Mouse (Mus musculus): ENCODE results near the gene Elane. TPM values are rescaled to one million over a fixed set of nuclear protein-coding genes. Genes with fewer than 3 reads are reported as not detected.

Gene Elane
- 0.24 and 1.7 TPM in 2 replicates for polyA plus RNA-seq (2015; fragmentation: Nextera tagmentation; extraction: Ambion mirVana)

GRCm38 (mm10) chr10:79886054-79886453, at the start of gene Elane:
Gene Elane, plus strand, starts transcription at chr10:79886247.

DNA sequence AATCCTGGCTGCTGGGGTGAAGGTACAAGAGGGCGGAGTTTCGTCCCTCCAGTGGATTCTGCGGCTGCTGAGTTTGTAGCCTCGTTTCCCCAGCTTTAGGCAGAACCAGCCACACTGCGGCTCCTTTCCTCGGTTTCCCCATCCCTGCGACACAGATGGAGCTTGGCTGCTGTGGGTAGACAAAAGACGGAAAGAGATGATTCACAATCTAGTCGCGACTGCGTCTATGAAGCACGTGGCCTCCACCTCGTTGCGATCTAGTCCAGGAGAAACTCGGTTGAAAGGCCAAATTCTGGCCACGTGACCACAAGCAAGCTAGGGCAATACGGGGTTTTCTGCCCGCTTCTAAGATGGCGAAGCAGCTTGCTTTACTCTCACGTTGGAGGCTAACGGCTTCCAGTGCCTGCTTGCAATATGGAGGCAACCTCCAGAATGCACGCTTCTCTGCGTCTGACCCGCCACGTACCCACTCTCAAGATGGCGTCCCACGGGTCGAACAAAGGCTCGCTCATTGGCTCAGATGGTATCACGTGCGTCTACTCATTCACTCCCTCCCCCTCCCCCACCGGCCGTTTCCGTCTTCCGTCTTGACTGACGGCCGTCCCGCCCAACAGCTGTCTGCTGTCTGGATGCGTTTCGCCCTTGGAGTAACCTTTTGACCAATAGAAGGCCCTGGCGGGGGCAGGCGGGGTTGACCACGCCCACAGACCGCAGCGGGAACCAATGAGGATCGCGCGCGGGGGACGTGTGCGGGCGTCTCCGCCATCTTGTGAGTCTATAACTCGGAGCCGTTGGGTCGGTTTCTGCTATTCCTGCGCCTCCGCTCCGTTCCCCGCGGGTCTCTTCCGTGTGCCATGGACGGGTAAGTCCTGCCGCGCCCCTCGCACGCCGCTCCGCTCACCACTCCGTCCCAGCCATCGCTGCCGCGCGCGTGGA, 31.9 kb upstream of the Elane start, which contains the start of gene Ptbp1:
TSS of gene Ptbp1 (plus strand) at position 568 of the 936 bp plus-strand sequence.

DNA sequence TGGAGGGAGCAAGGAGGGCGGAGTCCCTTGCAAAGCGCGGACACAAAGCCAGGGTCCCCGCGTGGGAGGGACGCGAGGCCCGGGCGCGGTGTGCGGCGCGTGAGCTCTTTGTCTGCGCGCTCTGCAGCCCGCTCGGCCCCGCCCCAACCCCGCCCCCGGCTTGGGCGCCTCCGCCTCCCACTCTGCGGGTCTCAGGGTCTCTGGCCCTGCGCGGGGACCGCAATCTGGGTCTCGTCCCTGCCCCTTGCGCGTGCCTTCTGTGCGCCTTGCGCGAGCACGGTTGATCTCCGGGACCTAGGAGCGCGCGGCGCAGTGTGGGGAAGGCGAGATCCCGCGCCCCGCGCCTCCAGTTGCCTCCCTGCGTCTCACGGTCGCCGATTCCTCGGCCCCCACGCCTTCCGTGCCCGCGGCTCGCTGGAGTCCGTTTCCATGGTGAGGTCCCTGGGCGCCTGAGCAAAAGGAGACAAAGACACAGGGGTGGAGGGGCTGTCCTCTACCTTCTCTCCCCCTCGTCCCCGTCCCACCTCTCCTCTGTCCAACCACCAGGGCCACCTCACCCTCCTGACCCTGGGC, 11.7 kb upstream of the Elane start, which contains the start of the genes Prtn3 and Plppr3:
TSS of gene Prtn3 (plus strand) at position 187 of the 573 bp plus-strand sequence.
TSS of gene Plppr3 (minus strand) at position 345 of the 573 bp plus-strand sequence.

DNA sequence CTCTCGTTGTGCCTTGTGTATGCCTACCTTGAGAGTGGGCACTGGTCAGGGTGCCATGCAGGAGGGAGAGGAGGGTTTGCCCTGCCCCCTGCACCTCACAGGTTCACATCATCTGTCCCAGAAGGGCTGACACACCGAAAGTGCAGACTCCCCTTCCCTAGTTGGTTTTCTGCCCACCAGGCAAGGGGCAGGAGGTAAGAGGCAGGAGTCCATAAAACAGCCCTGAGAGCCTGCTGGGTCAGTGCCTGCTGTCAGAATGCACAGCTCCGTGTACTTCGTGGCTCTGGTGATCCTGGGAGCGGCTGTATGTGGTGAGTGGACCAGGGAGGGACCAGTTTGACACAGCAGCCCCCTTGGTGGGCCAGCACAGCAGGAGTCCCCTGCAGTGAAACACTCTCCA, 4.6 kb downstream of the Elane start, which contains the start of gene Cfd:
TSS of gene Cfd (plus strand) at position 184 of the 400 bp plus-strand sequence.

GRCm38 (mm10) chr10:79908167-79909091, 22.4 kb downstream of the Elane start, which contains the start of gene Med16:
Gene Med16, minus strand, starts transcription at chr10:79908923.

DNA sequence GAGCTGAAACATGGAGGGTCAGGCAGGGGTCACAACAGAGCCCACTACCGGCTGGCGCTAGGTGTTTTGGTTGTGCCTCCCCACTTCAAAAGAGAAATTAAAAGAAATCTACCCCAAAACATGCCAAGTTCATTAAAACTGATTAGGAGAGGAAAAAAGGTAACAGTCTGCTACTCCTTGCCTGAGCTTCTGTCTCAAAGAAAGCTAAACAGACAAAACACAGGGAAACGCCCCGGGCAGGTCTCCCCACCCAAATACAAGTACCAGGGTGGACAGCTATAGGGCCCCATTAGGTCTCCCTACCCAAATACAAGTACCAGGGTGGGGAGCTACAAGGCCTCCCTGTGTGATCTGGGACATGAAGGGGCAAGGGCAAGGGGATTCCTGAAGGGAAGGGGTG, 24.5 kb downstream of the Elane start, which contains the start of gene Gm26602:
TSS of gene Gm26602 (plus strand) at position 301 of the 400 bp plus-strand sequence.

DNA sequence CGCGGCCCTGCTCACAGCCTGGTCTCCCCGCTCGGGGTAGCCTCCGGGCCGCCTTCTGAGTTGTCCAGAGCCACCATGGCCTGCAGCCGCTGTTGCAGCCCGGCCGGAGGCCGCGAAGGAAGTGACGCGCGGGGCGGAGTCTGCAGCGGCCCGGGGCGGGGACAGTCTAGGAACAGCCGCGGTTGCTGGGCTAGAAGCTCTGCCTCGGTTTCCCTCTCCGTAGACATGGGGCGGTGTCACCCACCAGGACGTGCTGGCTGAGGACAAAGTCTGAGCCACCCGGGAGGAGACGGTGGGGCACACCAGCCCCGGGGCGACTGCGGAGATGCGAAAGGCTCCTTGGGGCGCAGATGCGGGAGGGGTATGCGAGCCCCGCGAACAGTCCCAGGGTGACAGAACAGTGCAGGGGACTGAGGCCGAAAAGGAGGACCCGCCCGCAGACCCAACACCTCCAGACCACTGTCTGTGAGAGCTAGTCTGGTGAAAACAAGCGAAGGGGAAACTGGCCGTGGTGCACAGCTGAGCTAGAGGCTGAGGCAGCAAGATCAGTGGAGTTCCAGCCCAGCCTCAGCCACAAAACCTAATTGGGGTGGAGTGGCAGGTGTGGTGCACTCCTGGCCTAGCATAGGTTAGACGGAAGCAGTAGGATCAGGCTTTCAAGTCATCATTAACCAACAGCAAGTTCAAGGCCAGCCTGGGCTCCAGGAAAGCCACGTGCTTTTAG, 30.9 kb downstream of the Elane start, which contains the start of gene Kiss1r:
TSS of gene Kiss1r (plus strand) at position 164 of the 724 bp plus-strand sequence.

GRCm38 (mm10) chr10:79920958-79921535, 35.0 kb downstream of the Elane start, which contains the start of gene R3hdm4:
Gene R3hdm4, minus strand, starts transcription at chr10:79921208.

GRCm38 (mm10) chr10:79926491-79927323, 40.7 kb downstream of the Elane start, which contains the start of gene Arid3a:
Gene Arid3a, plus strand, starts transcription at chr10:79927043.

Small RNA genes within 50 kb of the gene (microRNA-seq; reads per million reads assigned to microRNA genes)
- 0 to 0.30 reads per million in 2 experiments for gene Mir6910

Other genes with a start within 250 kb of the Elane start
- gene Shc2, start 248.3 kb upstream of the Elane start, polyA plus RNA-seq (2015; fragmentation: Nextera tagmentation; extraction: Ambion mirVana): 1.3 and 1.8 TPM in 2 replicates
- gene Odf3l2, start 240.5 kb upstream of the Elane start, polyA plus RNA-seq (2015; fragmentation: Nextera tagmentation; extraction: Ambion mirVana): 0.13 TPM in 1 of 2 replicates, not detected in the other
- gene Madcam1, start 221.7 kb upstream of the Elane start, polyA plus RNA-seq (2015; fragmentation: Nextera tagmentation; extraction: Ambion mirVana): 0.77 and 1.5 TPM in 2 replicates
- 36.8 and 43.0 TPM in 2 replicates for gene Tpgs1, start 216.9 kb upstream of the Elane start, polyA plus RNA-seq (2015; fragmentation: Nextera tagmentation; extraction: Ambion mirVana)
- 329 and 340 TPM in 2 replicates for gene Cdc34, start 204.1 kb upstream of the Elane start, polyA plus RNA-seq (2015; fragmentation: Nextera tagmentation; extraction: Ambion mirVana)
- 0.26 and 0.43 TPM in 2 replicates for gene Gzmm, start 197.2 kb upstream of the Elane start, polyA plus RNA-seq (2015; fragmentation: Nextera tagmentation; extraction: Ambion mirVana)
- gene Bsg, start 181.8 kb upstream of the Elane start, polyA plus RNA-seq (2015; fragmentation: Nextera tagmentation; extraction: Ambion mirVana): 614 and 720 TPM in 2 replicates
- gene Hcn2, start 169.6 kb upstream of the Elane start, polyA plus RNA-seq (2015; fragmentation: Nextera tagmentation; extraction: Ambion mirVana): 0.04 and 0.10 TPM in 2 replicates
- 22.6 and 26.4 TPM in 2 replicates for gene Polrmt, start 139.7 kb upstream of the Elane start, polyA plus RNA-seq (2015; fragmentation: Nextera tagmentation; extraction: Ambion mirVana)
- 0.14 and 0.51 TPM in 2 replicates for gene Fgf22, start 131.2 kb upstream of the Elane start, polyA plus RNA-seq (2015; fragmentation: Nextera tagmentation; extraction: Ambion mirVana)
- gene Rnf126, start 119.3 kb upstream of the Elane start, polyA plus RNA-seq (2015; fragmentation: Nextera tagmentation; extraction: Ambion mirVana): 58.3 and 61.0 TPM in 2 replicates
- 3.3 and 3.8 TPM in 2 replicates for gene Fstl3, start 109.0 kb upstream of the Elane start, polyA plus RNA-seq (2015; fragmentation: Nextera tagmentation; extraction: Ambion mirVana)
- not detected in 2 replicates for gene Prss57, start 95.3 kb upstream of the Elane start, polyA plus RNA-seq (2015; fragmentation: Nextera tagmentation; extraction: Ambion mirVana)
- gene Palm, start 92.7 kb upstream of the Elane start, polyA plus RNA-seq (2015; fragmentation: Nextera tagmentation; extraction: Ambion mirVana): 22.3 and 27.1 TPM in 2 replicates
- not detected in 2 replicates for gene Misp, start 65.3 kb upstream of the Elane start, polyA plus RNA-seq (2015; fragmentation: Nextera tagmentation; extraction: Ambion mirVana)
- gene Ptbp1, start 31.8 kb upstream of the Elane start, polyA plus RNA-seq (2015; fragmentation: Nextera tagmentation; extraction: Ambion mirVana): 49.8 and 68.7 TPM in 2 replicates
- 0.76 and 0.79 TPM in 2 replicates for gene Prtn3, start 11.8 kb upstream of the Elane start, polyA plus RNA-seq (2015; fragmentation: Nextera tagmentation; extraction: Ambion mirVana)
- 1.9 TPM in 2 replicates for gene Plppr3, start 11.6 kb upstream of the Elane start, polyA plus RNA-seq (2015; fragmentation: Nextera tagmentation; extraction: Ambion mirVana)
- gene Cfd, start 4.6 kb downstream of the Elane start, polyA plus RNA-seq (2015; fragmentation: Nextera tagmentation; extraction: Ambion mirVana): 53.1 and 1,890 TPM in 2 replicates
- 22.4 and 23.7 TPM in 2 replicates for gene Med16, start 22.7 kb downstream of the Elane start, polyA plus RNA-seq (2015; fragmentation: Nextera tagmentation; extraction: Ambion mirVana)
- 15.9 TPM in 1 of 2 replicates, not detected in the other for gene Gm26602, start 24.6 kb downstream of the Elane start, polyA plus RNA-seq (2015; fragmentation: Nextera tagmentation; extraction: Ambion mirVana)
- gene Kiss1r, start 30.7 kb downstream of the Elane start, polyA plus RNA-seq (2015; fragmentation: Nextera tagmentation; extraction: Ambion mirVana): 0.36 and 0.54 TPM in 2 replicates
- 89.9 and 90.5 TPM in 2 replicates for gene R3hdm4, start 35.0 kb downstream of the Elane start, polyA plus RNA-seq (2015; fragmentation: Nextera tagmentation; extraction: Ambion mirVana)
- gene Arid3a, start 40.8 kb downstream of the Elane start, polyA plus RNA-seq (2015; fragmentation: Nextera tagmentation; extraction: Ambion mirVana): 0.69 and 2.1 TPM in 2 replicates
- 55.1 and 61.1 TPM in 2 replicates for gene Wdr18, start 73.9 kb downstream of the Elane start, polyA plus RNA-seq (2015; fragmentation: Nextera tagmentation; extraction: Ambion mirVana)
- gene Grin3b, start 84.5 kb downstream of the Elane start, polyA plus RNA-seq (2015; fragmentation: Nextera tagmentation; extraction: Ambion mirVana): 0.32 and 0.43 TPM in 2 replicates
- 23.1 and 23.6 TPM in 2 replicates for gene Tmem259, start 98.1 kb downstream of the Elane start, polyA plus RNA-seq (2015; fragmentation: Nextera tagmentation; extraction: Ambion mirVana)
- 44.5 and 55.3 TPM in 2 replicates for gene Cnn2, start 102.3 kb downstream of the Elane start, polyA plus RNA-seq (2015; fragmentation: Nextera tagmentation; extraction: Ambion mirVana)
- 1.5 TPM in 2 replicates for gene Abca7, start 110.2 kb downstream of the Elane start, polyA plus RNA-seq (2015; fragmentation: Nextera tagmentation; extraction: Ambion mirVana)
- gene Arhgap45, start 130.4 kb downstream of the Elane start, polyA plus RNA-seq (2015; fragmentation: Nextera tagmentation; extraction: Ambion mirVana): 2.7 and 4.2 TPM in 2 replicates
- 132 and 134 TPM in 2 replicates for gene Polr2e, start 153.5 kb downstream of the Elane start, polyA plus RNA-seq (2015; fragmentation: Nextera tagmentation; extraction: Ambion mirVana)
- gene Gpx4, start 160.9 kb downstream of the Elane start, polyA plus RNA-seq (2015; fragmentation: Nextera tagmentation; extraction: Ambion mirVana): 705 and 782 TPM in 2 replicates
- 4.7 and 5.6 TPM in 2 replicates for gene Sbno2, start 219.3 kb downstream of the Elane start, polyA plus RNA-seq (2015; fragmentation: Nextera tagmentation; extraction: Ambion mirVana)
- gene Stk11, start 229.6 kb downstream of the Elane start, polyA plus RNA-seq (2015; fragmentation: Nextera tagmentation; extraction: Ambion mirVana): 13.9 and 16.6 TPM in 2 replicates

Measured in skeletal muscle tissue, postnatal 0 days (tissue).